In the genomic region with DNA sequence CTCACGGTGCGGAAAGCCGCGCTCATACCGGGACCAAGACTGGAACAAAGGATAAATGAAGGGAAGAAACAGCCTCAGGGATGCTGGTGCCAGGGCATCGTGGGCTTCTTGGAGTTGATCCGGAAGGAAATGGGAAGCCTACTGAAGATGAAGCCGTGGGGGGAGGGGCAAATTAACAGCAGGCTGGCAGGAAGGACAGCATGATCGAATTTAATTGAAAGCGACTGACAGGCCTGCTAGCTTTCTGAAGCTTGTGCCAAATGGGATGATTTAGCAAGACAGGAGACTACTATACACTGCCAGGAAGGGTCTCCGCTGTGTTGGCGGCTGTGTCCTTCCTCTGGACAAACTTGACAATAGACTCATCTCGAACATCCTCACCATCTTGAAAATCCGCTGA, we compare ENCODE assay signal across 11 mouse cellular contexts.
"Had no signal": no experiment of that assay in that cellular context is flagged by ENCODE, and none has a peak within 500 bp of the region (broad histone marks: within the 10 kb centered on the region; RNA-seq: fewer than 3 reads in every experiment).

No protein-coding gene starts in this region.

- H3K36me3 ChIP-seq: limb, embryonic 13.5 days; neural tube, embryonic 15.5 days had no signal

- H3K9ac ChIP-seq: limb, embryonic 13.5 days; liver, embryonic 14.5 days; neural tube, embryonic 15.5 days had no signal

- H3K4me2 ChIP-seq: limb, embryonic 13.5 days; neural tube, embryonic 15.5 days had no signal

- H3K9me3 ChIP-seq: limb, embryonic 13.5 days; neural tube, embryonic 15.5 days had no signal

- H3K4me1 ChIP-seq: limb, embryonic 13.5 days had no signal

- H3K27me3 ChIP-seq: neural tube, embryonic 15.5 days had no signal

- DNase-seq: kidney, adult 8-10 months; kidney, postnatal 36 days; layer of hippocampus, adult 9-11 months; lung, adult 18-20 months; right cerebral cortex, postnatal 4 days; spleen, adult 18-20 months; thymus, postnatal 36 days had no signal

- H3K4me3 ChIP-seq: limb, embryonic 13.5 days; myocyte; neural tube, embryonic 15.5 days had no signal

- H3K27ac ChIP-seq: limb, embryonic 13.5 days; liver, embryonic 14.5 days; neural tube, embryonic 15.5 days had no signal
